Mouse (Mus musculus): ENCODE measurements around the gene Celf5.
A peak's percentile ranks its signal among the peaks of the same experiment; 100 is the strongest.

Celf5 gene

DNA sequence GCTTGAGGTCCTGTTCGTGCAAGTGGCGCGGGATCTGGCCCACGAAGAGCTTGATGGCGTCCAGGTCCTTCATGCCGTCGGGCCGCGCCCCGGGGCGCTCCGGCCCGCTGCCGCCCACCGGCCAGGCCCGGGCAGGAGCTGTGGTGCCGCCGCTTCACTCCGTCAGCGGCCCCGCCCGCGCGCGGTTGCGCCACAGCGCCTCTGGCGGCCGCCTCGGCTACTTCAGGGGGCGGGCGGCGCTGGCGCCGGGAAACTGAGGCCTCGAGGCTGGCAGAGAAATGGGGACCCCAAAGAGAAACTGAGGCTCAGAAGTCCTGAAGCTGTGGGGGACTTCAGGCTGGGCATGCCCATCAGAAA lies at the start of gene Celf5:
Celf5 (minus strand) TSS at position 177 of the 357 bp plus-strand sequence.
- DNase-seq: peak; percentile 79

DNA sequence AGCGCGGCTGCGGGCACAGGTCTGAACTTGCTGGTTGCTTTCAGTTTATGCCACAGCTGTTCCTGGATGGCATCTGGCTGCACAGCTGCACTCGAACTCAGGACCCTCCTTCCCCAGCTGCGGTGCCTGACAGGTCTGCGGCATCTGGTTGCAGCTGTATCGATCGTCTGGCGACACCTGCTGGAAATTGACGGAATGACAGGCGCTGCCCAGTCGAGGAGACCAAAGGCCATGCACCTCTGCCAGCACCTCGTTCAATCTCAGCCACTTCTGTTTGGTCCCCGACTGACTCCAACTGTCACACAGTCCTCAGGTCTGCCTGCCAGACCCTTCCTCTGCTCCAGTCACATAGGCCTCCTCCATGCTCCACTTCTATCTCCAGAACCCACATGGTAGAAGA lies 44.3 kb upstream of the Celf5 start:
- DNase-seq: peak; percentile 47

DNA sequence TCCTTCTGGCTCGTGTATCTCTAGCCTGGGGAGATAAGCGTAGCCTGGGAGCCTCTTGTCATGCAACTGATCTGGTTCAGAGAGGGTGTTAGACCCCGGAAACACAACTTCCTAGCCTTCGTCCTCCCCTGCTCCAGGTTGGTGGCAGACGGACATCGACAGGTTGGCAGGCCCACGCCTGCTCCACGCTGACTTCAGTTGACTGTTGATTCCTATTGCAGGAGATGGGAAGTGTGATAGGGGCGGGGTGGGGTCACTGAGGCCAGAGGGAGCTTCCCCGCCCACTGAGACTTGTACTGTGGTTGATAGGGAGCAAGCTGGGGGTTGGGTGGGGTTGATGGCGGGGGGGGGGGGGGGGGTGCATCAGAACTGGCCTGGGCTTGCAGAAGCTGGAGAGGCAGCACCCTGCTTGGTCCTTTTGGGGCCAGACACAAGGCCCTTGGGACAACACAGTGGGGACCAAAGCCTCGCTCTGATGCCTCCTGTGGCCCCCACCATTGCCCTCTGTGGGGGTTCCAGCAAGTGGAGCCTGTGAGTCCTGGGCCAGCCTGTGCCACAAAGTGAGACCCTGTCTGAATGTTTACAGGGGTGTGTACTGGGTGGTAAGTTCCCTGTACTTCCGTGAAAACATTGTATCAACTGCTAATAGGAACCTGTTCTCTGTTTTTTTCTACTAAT lies 42.6 kb upstream of the Celf5 start:
- no peak for DNase-seq

DNA sequence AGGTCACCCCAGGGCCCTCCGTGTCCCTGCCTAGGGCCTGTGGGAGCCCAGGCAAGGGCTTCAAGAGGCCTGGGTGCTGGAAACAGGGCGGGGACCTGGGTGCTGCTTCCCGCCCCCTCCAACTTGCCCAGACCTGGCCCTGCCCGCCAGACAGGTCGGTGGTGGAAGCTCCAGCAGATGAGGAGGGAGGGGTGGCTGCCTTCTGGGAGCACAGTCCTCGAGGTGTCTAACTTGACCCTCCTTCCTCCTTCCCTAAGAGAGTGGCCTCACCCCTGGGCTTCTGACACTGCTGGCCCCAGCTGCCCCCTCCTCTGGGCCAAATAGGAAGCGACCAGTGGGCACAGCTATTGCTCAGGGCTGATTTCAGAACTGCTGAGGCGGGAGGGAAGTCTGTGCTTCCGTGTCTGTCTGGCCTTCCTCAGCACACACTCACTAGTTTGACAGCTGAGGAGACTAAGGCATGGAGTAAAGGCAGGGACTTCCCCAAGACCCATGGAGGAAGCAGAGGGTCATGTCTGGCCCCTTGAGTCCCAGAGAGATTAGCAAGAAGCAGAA lies 41.6 kb upstream of the Celf5 start, which contains the start of gene Gna15:
Gna15 (minus strand) TSS at position 175 of the 555 bp plus-strand sequence.
- no peak for DNase-seq

DNA sequence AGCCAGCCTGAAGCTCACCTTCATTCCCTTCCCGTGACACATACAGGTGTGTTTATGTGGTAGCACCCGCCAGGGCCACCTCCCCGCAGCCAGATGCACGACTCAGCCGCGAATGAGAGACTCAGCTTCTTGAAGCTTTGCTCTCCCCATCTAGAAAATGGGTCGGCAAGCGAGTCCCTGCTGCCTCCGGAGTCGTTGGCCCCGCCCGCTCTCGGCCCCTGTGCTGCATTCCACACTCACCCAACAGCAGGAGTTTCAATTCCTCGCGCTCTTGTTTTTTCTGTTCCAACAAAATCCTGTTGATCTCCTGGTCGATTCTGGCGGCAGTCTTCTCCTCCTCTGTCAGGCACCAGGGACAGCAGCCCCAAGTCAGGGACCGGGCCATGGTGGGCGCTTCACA lies 41.1 kb upstream of the Celf5 start:
- DNase-seq: no peak

DNA sequence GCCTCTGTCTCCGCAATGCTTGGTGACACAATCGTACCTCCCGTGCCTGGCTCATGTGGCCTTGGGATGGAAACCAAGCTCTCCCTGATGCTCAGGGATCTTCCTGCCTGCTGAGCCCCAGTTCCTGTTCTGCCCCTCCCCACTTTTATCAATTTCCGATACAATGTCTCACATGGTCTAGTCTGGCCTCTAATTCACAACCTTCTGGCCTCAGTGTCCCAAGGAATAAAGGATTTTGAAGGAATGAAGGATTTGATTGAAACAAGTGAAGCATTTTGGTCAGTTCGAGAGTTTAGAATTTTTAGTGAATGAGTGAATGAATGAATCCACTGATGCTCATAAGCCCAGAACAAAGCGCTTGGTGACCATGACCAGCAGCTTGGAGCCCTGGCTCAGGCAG lies 40.6 kb upstream of the Celf5 start:
- no peak for DNase-seq

DNA sequence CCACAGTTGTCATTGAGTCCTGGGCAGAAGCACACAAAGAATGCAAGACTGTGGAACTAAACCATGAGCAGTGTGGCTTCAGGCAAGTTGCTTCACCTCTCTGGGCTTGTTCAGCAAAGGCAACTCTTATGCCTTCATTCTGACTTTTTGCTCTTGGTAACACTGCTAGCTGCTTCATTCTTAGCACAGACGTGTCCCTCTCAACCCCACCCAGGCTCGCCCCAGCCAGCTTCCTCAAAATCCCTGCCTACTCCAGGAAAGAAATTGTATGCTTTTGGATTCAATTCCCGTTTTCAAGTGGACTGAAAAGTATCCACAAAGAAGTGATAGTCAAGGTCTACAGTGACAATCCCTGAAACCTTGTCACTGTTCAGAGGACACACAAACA lies 37.5 kb upstream of the Celf5 start:
- DNase-seq: no peak

DNA sequence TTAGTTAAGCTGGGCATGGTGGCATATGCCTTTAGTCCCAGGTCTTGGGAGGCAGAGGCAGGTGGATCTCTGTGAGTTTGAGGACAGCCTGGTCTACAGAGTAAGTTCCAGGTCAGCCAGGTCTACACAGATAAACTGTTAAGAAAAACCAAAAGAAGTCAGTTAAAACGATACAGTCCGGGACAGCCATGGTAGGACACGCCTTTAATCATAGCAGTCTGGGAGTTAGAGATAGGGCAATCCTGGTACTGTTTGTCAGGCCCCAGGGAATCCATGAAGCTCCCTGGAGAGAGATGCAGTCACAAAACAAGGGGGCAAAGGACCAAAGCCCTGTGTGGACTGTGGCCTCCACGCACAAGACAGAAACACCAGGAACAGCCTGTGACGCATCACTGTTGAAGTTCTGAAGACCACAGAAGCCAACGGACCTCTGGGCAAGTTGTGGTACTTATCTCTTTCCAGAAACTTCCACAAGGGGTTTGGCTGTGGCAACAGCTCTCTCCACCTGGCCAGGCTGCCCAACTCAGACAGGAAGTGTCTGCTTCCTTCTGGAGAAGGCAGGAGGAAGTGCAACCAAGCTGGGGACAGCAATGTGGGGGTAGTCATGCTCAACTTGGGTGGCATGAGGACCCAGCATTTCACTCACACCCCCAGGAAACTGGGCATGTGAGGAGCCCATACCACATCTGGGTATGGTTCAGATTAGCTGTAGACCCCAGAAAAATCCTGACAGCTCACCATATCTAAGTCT lies 36.9 kb upstream of the Celf5 start:
- no peak for DNase-seq

DNA sequence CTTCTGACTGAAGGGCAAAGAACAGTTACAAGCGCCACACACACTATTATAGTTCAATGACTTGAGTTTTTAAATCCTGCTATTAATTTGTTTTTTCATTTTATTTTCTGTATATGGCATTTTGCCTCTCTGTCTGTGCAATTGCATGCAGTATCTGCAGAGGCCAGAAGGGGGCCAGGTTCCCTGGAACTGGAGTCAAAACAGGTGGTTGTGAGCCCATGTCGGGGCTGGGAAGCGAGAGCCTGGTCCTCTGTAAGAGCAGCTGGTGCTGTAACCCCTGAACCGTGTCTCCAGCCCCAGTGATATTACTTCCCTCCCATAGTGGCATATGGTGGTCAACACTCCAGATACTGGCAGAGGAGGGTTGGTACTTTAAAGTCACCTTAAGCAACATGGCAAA lies 36.0 kb upstream of the Celf5 start:
- no peak for DNase-seq

DNA sequence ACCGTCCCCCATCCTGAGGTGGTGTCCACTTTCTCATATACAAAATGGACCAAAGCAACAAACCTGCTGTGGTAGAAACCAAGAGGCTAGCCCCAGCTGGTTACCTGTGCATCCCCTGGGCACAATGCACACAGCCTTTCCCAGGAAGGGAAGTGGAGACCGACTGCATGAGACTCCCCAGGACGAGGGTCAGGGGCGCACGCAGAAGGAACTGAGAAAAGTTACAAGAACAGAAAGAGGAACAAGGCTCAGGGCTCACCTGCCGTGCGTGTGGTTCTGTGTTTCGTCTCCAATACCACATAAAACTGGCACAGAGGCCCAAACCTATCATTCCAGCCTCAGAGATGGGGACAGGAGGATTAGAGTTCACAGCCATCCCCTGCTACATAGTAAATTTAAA lies 34.7 kb upstream of the Celf5 start:
- DNase-seq: no peak

DNA sequence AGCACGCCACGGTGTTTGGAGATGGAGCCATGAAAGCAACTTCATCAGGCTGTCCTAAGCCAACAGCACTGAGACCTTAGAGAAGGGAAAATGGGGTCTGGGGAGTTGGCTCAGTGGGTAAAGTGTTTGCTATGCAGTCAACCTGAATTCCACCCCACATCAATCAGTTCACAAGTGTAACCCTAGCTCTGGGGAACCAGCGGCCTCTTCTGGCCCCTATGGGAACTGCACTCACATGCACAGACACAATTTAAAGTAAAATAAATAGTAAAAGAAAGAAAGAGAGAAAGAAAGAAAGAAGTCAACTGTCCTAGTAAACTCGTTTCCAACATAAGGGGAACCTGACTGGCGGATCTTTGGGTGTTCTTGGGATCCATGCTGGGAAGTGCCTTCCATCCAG lies 31.3 kb upstream of the Celf5 start:
- no peak for DNase-seq

DNA sequence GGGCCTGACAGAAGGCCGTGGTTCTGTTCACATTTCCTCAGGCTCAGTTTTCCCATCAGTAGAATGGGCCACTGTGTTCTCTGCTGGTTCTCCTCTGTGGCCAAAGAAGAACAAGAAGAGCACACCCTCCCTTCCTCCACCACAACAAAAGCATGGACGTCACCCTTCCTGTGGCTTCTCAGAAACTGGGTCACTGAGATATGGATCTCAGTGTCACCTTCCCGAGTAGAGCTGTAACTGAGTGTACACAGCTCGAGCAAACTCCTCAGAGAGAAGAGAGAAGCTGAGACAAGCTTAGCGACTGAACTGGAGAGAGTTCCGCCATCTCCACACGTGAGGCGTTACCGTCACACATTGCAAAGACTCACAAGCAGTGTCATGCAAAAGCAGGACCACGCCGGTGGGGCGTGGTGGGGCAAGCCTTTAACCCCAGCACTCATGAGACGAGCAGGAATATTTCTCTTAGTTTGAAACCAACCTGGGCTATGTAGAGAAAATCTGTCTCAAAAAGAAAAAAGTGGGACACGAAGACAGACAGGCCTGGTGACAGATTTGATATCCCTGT lies 27.8 kb upstream of the Celf5 start:
- no peak for DNase-seq

DNA sequence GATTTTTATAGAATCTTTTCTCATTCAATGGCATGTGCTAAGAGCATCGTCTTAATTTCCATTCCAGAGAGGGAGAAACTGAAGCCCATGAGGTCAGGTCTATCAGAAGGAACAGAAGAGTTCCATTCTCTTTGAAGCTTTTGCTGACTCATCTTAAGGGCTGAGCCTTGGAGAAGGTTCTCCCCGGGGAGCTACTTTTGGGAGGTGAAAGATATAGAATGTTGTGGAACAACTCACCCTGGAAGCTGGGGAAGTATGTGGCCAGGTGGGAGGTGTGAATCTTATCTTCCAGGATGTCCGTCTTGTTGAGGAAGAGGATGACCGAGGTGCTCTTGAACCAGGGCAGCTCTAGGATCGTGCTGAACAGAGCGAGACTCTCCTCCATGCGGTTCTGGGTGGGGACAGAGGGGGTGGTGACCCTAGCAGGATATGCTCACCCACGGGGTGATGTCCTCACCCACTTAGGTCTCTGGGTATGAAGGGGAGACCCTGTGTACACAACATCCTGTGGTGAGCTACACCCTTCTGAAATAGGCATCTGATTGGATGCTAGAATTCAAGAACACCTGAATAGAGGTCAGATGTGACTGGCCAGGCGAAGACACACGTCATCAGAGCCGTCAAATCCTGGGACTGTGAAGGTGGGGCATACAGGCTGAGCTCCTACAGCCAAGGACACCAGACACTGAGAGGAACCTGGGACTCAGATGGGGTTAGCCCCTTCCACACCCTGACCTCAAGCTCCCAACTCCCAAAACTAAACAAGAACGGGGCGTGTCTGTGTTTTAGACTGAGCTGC lies 25.4 kb upstream of the Celf5 start:
- no peak for DNase-seq

DNA sequence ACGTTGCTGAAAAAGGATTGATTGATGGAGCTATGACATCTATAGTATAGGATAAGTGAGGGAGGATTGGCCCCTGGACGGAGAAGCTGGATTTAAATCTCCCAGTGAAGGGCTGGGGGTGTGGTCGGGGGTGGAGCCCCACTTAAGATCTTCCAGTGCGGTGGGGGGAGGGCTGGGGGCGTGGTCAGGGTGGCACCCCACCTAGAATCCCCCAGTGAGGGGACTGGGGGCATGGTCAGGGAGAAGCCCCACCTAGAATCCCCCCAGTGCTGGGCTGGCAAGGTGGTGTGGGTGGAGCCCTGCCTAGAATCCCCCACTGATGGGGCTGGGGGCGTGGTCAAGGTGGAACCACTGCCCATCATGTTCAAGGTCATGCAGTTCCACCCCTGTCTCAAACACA lies 24.6 kb upstream of the Celf5 start:
- no peak for DNase-seq

DNA sequence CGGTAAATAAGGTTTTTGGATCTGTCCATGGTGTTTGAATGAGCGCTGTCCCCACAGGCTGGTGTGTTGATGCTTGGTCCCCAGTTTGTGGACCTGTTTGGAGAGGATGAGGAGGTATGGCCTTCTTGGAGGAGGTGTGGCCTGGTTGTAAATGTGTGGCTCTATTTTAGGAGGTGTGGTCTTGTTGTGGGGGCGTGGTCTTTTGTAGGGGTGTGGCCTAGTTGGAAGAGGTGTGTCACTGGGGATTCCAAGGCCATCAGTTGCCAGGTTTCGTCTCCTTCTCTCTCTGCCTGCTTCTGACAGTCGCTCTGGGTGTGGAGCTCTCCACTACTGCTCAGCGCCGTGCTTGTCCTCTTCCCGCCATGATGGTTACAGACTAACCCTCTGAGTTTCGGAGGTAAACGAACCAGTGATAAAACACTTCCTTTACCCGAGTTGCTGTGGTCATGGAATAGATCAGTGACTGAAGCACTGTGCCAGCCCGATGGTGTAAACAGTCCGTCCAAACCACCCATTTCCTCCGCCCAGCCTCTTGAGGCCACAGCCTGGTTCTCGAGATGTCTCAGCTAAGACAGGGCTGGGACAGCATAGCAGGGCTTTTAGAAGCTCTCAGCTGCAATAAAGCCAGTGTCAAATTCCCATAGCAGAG lies 22.6 kb upstream of the Celf5 start:
- DNase-seq: no peak

DNA sequence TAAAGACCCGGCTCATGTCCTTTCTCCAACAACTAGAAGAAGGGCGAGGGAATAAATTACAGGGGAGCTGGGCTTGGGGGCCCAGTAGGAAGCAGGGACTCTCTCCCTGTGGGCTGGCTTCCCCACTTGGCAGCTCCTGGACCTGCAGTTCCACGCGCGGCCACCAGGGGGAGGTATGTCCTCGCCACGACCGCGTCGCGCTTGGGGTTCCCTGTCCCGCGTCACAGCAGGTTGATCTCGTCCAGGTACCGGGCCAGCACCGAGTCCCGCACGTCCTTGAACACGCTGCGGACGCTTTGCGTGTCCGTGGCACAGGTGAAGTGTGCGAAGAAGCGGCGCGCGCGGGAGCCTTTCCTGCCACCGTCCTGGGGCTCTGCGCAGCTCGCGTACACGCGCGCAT lies 20.1 kb upstream of the Celf5 start:
- DNase-seq: peak; percentile 87

DNA sequence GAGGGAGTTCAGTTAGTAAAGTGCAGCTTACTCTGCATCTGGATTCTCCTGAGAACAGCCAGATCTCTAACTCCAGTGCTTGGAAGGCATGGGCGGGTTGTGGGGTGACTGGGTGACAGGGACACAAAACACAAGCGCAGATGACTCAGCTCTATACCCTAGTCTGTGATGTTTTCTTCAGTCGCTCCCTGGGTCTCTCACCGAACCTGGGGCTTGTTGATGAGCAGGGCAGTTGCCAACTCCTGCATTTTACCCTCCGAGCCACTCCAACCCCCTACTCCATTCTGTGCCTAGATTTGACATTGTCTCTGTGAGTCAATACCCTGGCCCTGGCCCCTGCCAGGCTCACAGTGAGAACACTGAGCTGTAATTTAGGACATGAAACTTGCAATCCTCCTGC lies 19.4 kb upstream of the Celf5 start:
- no peak for DNase-seq

DNA sequence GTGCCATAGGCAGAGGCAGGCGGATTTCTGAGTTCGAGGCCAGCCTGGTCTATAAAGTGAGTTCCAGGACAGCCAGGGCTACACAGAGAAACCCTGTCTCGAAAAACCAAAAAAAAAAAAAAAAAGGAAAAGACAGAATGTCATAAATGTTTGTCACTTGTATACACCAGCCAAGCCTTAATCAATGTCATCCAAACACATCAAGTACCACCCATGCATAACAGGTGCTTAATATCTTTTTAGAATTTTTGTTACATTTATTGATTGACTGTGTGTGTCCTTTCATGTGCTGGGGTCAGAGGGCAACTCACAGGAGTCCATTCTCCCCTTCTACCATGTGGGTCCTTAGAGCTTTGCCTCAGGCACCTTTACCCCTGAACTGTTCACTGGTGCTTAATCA lies 17.5 kb upstream of the Celf5 start, which contains the start of gene S1pr4:
S1pr4 (minus strand) TSS at position 101 of the 400 bp plus-strand sequence.
- no peak for DNase-seq

DNA sequence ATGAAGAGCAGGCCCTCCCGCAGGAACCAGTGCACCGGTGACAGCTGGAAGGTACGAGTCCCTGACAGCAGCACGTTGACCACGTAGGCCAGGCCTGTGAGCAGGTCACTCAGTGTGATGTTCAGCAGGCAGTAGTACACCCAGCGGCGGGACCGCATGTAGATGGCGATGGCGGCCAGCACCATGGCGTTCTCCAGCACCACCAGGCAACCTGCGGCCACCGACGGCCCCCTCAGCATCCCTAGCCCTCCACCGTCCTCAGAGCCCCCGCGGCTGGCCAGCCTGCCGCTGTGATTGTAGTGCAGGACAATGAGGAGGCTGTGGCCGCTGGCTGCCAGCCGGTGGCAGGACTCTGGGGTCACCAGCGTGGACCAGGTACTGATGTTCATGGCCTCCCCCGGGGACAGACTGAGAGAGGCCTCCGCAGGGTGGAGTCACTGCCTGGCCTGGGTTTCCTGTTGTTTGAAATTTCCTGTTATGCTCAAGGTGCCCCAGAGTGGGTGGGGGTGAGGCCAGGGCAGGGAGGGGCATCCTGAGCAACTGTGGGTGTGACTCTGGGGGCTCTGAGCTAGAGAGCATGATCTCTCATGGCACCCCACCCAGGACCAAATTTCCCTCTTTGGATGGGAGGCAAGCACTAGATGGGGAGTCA lies 16.9 kb upstream of the Celf5 start:
- no peak for DNase-seq

DNA sequence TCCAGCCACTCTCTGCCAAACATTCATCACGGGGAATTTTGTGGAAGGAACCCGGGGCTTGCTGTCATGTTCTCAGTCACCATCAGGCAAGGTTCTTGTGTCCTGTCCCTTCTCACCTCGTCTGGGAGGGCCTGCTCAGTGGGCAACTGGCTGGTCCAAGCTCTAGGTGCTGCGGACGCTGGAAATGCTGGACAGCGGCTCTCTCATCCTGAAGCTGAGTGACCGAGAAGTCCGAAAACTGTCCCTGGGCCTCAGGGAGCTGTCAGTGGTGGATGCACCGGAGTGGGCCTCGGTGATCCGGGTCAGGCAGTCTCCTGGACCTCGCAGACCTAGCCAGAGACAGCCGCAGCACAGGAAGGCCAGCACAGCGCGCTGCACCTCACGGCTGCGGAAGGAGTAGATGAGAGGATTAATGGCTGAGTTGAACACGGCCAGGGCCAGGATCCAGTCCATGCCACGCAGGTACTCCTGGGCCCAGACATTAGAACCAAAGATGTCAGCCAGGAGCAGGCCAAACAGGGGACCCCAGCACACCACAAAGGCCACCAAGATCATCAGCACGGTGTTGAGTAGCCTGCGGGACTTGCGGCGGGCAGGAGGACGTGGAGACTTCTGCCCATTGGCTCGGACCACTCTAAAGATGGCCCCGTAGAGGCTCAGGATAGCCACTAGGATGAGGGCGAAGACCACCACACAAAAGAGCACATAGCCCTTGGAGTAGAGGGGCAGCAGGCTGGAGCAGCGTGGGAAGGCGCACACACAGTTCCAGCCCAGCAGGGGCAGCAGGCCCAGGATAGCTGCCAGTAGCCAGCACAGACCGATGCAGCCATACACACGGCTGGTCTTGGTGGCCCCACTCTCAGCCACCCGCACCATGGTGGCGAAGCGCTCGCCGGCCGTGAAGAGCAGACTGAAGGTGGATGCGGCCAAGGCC lies 16.1 kb upstream of the Celf5 start:
- DNase-seq: no peak

All from right cerebral cortex, postnatal 25 days (tissue).